Mouse (Mus musculus) CH12.LX (cell line): Measurements from ENCODE around the gene Pcid2. TPM values are rescaled to one million over a fixed set of nuclear protein-coding genes. Genes with fewer than 3 reads are reported as not detected.
"Not testable (repeated sequence)": the region's sequence is repeated elsewhere in the genome, so short reads cannot be mapped to it uniquely, and the experiment has no call there.

Experiments
- DNase-seq: peaks from one replicate; pipeline ENCODE4 v3.0.0-alpha.2; 2013; ENCODE audit errors: extremely low read depth
- H3K27ac ChIP-seq: 2 replicates; pipeline ENCODE4 v1.5.1; 2012; ENCODE audit warnings: low read depth, mild to moderate bottlenecking, control low read depth, moderate library complexity; ENCODE audit not compliant: insufficient read depth
- H3K27me3 ChIP-seq: replicated peaks from 2 replicates; pipeline ENCODE3; 2012; ENCODE audit warnings: inconsistent platforms
- H3K36me3 ChIP-seq, 2 experiments: replicated peaks in 1 of 2; 2 replicates each; pipeline versions ENCODE3 to v1.6.1; 2012; ENCODE audit warnings: inconsistent platforms in 1 of 2, low read length in 1 of 2, mild to moderate bottlenecking in 1 of 2, mixed read lengths in 1 of 2, moderate library complexity in 1 of 2; ENCODE audit not compliant: control insufficient read depth in 1 of 2, insufficient read depth in 1 of 2
- H3K4me1 ChIP-seq, 2 experiments: 2 replicates each; pipeline ENCODE4 v1.6.1; 2012; ENCODE audit warnings: inconsistent platforms in 1 of 2, moderate library complexity in 1 of 2; ENCODE audit not compliant: insufficient read depth in 2 of 2, control insufficient read depth in 1 of 2
- H3K4me2 ChIP-seq: 2 replicates; pipeline ENCODE4 v1.6.1; 2012; ENCODE audit warnings: low read depth, mild to moderate bottlenecking, control low read depth; ENCODE audit not compliant: poor library complexity, insufficient read depth, severe bottlenecking
- H3K4me3 ChIP-seq, 3 experiments: fragments of 150-350 bp in 1 of 3; sonication (generic) in 1 of 3; replicated peaks in 1 of 3; 2 replicates each; pipeline versions ENCODE3 to v1.5.1; 2011 to 2012; ENCODE audit warnings: low read depth in 2 of 3, low read length in 2 of 3, mild to moderate bottlenecking in 2 of 3, moderate library complexity in 2 of 3, control low read depth in 1 of 3, improper control_type of control experiment in 1 of 3, inconsistent platforms in 1 of 3, mixed read lengths in 1 of 3; ENCODE audit not compliant: poor library complexity in 1 of 3
- H3K79me2 ChIP-seq: replicated peaks from 2 replicates; pipeline ENCODE4 v1.6.1; 2012; ENCODE audit warnings: mild to moderate bottlenecking, moderate library complexity; ENCODE audit not compliant: control insufficient read depth, poor library complexity, insufficient read depth, severe bottlenecking; ENCODE audit errors: extremely low read depth
- H3K9ac ChIP-seq: 2 replicates; pipeline ENCODE4 v1.6.1; 2012; ENCODE audit warnings: low read depth, mild to moderate bottlenecking, control low read depth, moderate library complexity; ENCODE audit not compliant: insufficient read depth
- H3K9me3 ChIP-seq: replicated peaks from 2 replicates; pipeline ENCODE3; 2012; ENCODE audit warnings: low read length, inconsistent platforms, mixed read lengths
- BHLHE40 ChIP-seq: IDR thresholded peaks from 2 replicates; pipeline ENCODE4 v1.6.1; 2011; ENCODE audit warnings: mild to moderate bottlenecking, low read depth, low read length, improper control_type of control experiment
- CTCF ChIP-seq, 2 experiments: IDR thresholded peaks in 1 of 2; conservative IDR thresholded peaks in 1 of 2; 2 replicates each; pipeline ENCODE4 v1.5.1; 2011 to 2012; ENCODE audit warnings: low read depth in 2 of 2, low read length in 2 of 2, improper control_type of control experiment in 1 of 2, inconsistent platforms in 1 of 2, mild to moderate bottlenecking in 1 of 2, moderate library complexity in 1 of 2
- ELF1 ChIP-seq: IDR thresholded peaks from 2 replicates; pipeline ENCODE4 v1.6.1; 2014; ENCODE audit warnings: low read depth, mild to moderate bottlenecking, inconsistent platforms, low read length, improper control_type of control experiment
- HCFC1 ChIP-seq: IDR thresholded peaks from 2 replicates; pipeline ENCODE4 v1.6.1; 2012; ENCODE audit warnings: low read depth, mild to moderate bottlenecking, inconsistent platforms, low read length, improper control_type of control experiment
- MAFK ChIP-seq: IDR thresholded peaks from 2 replicates; pipeline ENCODE4 v1.6.1; 2011; ENCODE audit warnings: low read length, improper control_type of control experiment; ENCODE audit not compliant: insufficient replicate concordance
- MAX ChIP-seq: IDR thresholded peaks from 2 replicates; pipeline ENCODE4 v1.6.1; 2011; ENCODE audit warnings: low read length, improper control_type of control experiment
- NELFE ChIP-seq: IDR thresholded peaks from 2 replicates; pipeline ENCODE4 v1.6.1; 2011; ENCODE audit warnings: low read depth, low read length, improper control_type of control experiment
- NRF1 ChIP-seq: IDR thresholded peaks from 2 replicates; pipeline ENCODE4 v1.6.1; 2014; ENCODE audit warnings: low read depth, mild to moderate bottlenecking, inconsistent platforms, low read length, improper control_type of control experiment, moderate library complexity
- POLR2AphosphoS2 ChIP-seq: IDR thresholded peaks from 2 replicates; pipeline ENCODE4 v1.6.1; 2011; ENCODE audit warnings: low read depth, low read length, improper control_type of control experiment
- RAD21 ChIP-seq: IDR thresholded peaks from 2 replicates; pipeline ENCODE4 v1.6.1; 2011; ENCODE audit warnings: low read depth, mild to moderate bottlenecking, low read length, improper control_type of control experiment, moderate library complexity
- SMC3 ChIP-seq: IDR thresholded peaks from 2 replicates; pipeline ENCODE4 v1.6.1; 2011; ENCODE audit warnings: low read depth, low read length, improper control_type of control experiment
- TBP ChIP-seq: conservative IDR thresholded peaks from 2 replicates; pipeline ENCODE4 v1.6.1; 2011; ENCODE audit warnings: low read depth, low read length, improper control_type of control experiment
- USF1 ChIP-seq: IDR thresholded peaks from 2 replicates; pipeline ENCODE4 v1.6.1; 2014; ENCODE audit warnings: low read depth, mild to moderate bottlenecking, inconsistent platforms, low read length, improper control_type of control experiment
- USF2 ChIP-seq: conservative IDR thresholded peaks from 2 replicates; pipeline ENCODE4 v1.6.1; 2011; ENCODE audit warnings: low read depth, low read length, improper control_type of control experiment
- ZKSCAN1 ChIP-seq: IDR thresholded peaks from 2 replicates; pipeline ENCODE4 v1.6.1; 2012; ENCODE audit warnings: low read depth, inconsistent platforms, low read length, improper control_type of control experiment, borderline replicate concordance
- ZMIZ1 ChIP-seq: IDR thresholded peaks from 2 replicates; pipeline ENCODE4 v1.6.1; 2012; ENCODE audit warnings: low read depth, mild to moderate bottlenecking, inconsistent platforms, low read length, improper control_type of control experiment
- ZNF384 ChIP-seq: IDR thresholded peaks from 2 replicates; pipeline ENCODE4 v1.6.1; 2012; ENCODE audit warnings: low read depth, low read length, improper control_type of control experiment, inconsistent platforms
- dilution Hi-C: fragments of 300-500 bp; cut with MboI; formaldehyde crosslinking; loops from 2 replicates; pipeline ENCODE4 v1.14.3; 2020; ENCODE audit warnings: low sequenced_read_pairs; ENCODE audit not compliant: extremely low pct_unique_long_range_greater_than_20kb, extremely low pct_ligation_motif_present
- in situ Hi-C: fragments of 300-500 bp; cut with MboI; formaldehyde crosslinking; loops from 3 replicates; pipeline ENCODE4 v1.14.3; 2019; ENCODE audit warnings: low sequenced_read_pairs, low pct_ligation_motif_present, low pct_unique_long_range_greater_than_20kb, mixed read lengths
- polyA plus RNA-seq: library from polyadenylated mRNA; unstranded; fragments of >175 nt; gene quantifications from 2 replicates; pipeline ENCODE4 v1.2.1, GENCODE M21; 2012; ENCODE audit warnings: low read depth; ENCODE audit not compliant: insufficient read length
- total RNA-seq, 2 experiments: library from RNA; depleted of rRNA; stranded (reverse); fragments of 300-350 nt in 1 of 2; fragments of >200 nt in 1 of 2; gene quantifications; 2 replicates each; pipeline ENCODE4 v1.2.3; 2012 to 2014

Pcid2 gene
- total and polyA plus RNA-seq, 3 experiments, result 21.6 to 32.5 (median 23.1) TPM

- dilution Hi-C loops, H3K9me3 ChIP-seq, H3K9ac ChIP-seq, in situ Hi-C loops, H3K79me2 ChIP-seq, H3K27ac ChIP-seq, H3K27me3 ChIP-seq, H3K4me2 ChIP-seq, H3K4me1 ChIP-seq, H3K4me3 ChIP-seq: not testable (repeated sequence)
- peak; percentile 55 for DNase-seq
- H3K36me3 ChIP-seq, result peaks cover 43 to 74% of the 10 kb centered on the region in 2 experiments
- TF ChIP-seq CTCF (conservative IDR thresholded peaks at IDR 0.05 in 1 of 2, IDR thresholded peaks at IDR 0.05 in 1 of 2; ENCODE audit: low read depth in 2 of 2, low read length in 2 of 2), result peak; percentile 24 to 59; a peak in 2 of 4 replicates
- TF ChIP-seq SMC3, result peak; percentile 56
- peak; percentile 28 for TF ChIP-seq RAD21
These were observed 27.0 kb upstream of the Pcid2 start for GRCm38 (mm10) chr8:13132220-13132619.

GRCm38 (mm10) chr8:13124897-13125296 is 19.6 kb upstream of the Pcid2 start:
- no peaks in the 10 kb centered on the region for H3K27me3 ChIP-seq
- no peak for TF ChIP-seq RAD21
- no peak for TF ChIP-seq MAX
- TF ChIP-seq USF1, result no peak
- TF ChIP-seq POLR2AphosphoS2, result no peak
- no peak for TF ChIP-seq NRF1
- TF ChIP-seq ZNF384, result no peak
- TF ChIP-seq ELF1, result no peak
- no peak for TF ChIP-seq ZKSCAN1
- no peak for TF ChIP-seq NELFE
- TF ChIP-seq TBP, result no peak
- no peak for TF ChIP-seq BHLHE40
- TF ChIP-seq SMC3, result no peak
- TF ChIP-seq ZMIZ1, result no peak
- TF ChIP-seq MAFK, result no peak
- no peak for TF ChIP-seq HCFC1
- no peak for TF ChIP-seq USF2

More at GRCm38 (mm10) chr8:13124897-13125296, 19.6 kb upstream of the Pcid2 start:
- Histone ChIP-seq H3K4me3 (no peak overlapping the region), H3K36me3 (peaks cover 35 to 70% of the 10 kb centered on the region in 2 experiments), H3K4me2 (no peak overlapping the region), H3K79me2 (no peaks in the 10 kb centered on the region), H3K4me1 (no peaks in the 10 kb centered on the region), H3K27ac (no peak overlapping the region), H3K9ac (no peak overlapping the region), H3K9me3 (no peaks in the 10 kb centered on the region)
- no peak for DNase-seq
- in situ Hi-C loops, result no loop called here
- dilution Hi-C loops, result no loop called here
